Mouse (Mus musculus): ENCODE measurements around the gene Spsb1.

Spsb1 gene

GRCm38 (mm10) chr4:149913709-149914370 is 41.0 kb downstream of the Spsb1 start:
- no peak for DNase-seq (ENCODE audit: low spot score in 2 of 2)

GRCm38 (mm10) chr4:149912451-149912850 is 42.4 kb downstream of the Spsb1 start:
- DNase-seq (ENCODE audit: low spot score in 2 of 2), result no peak

- no peak for DNase-seq (ENCODE audit: low spot score in 2 of 2)
Observed at GRCm38 (mm10) chr4:149910558-149910957, 44.3 kb downstream of the Spsb1 start.

- no peak for DNase-seq (ENCODE audit: low spot score in 2 of 2)
Observed at GRCm38 (mm10) chr4:149909551-149909950, 45.3 kb downstream of the Spsb1 start.

GRCm38 (mm10) chr4:149908923-149909322 is 45.9 kb downstream of the Spsb1 start:
- no peak for DNase-seq (ENCODE audit: low spot score in 2 of 2)

GRCm38 (mm10) chr4:149907656-149908055 is 47.2 kb downstream of the Spsb1 start:
- DNase-seq (ENCODE audit: low spot score in 2 of 2), result no peak

- no peak for DNase-seq (ENCODE audit: low spot score in 2 of 2)
Observed at GRCm38 (mm10) chr4:149906921-149907320, 47.9 kb downstream of the Spsb1 start.

- no peak for DNase-seq (ENCODE audit: low spot score in 2 of 2)
Observed at GRCm38 (mm10) chr4:149905302-149905974, 49.4 kb downstream of the Spsb1 start.

- no peak for DNase-seq (ENCODE audit: low spot score in 2 of 2)
Observed at GRCm38 (mm10) chr4:149903026-149903425, 51.8 kb downstream of the Spsb1 start.

GRCm38 (mm10) chr4:149901349-149901782 is 53.5 kb downstream of the Spsb1 start:
- peak in 1 of 2 experiments; percentile 39 for DNase-seq (ENCODE audit: low spot score in 2 of 2)

- no peak for DNase-seq (ENCODE audit: low spot score in 2 of 2)
Observed at GRCm38 (mm10) chr4:149897661-149898260, 57.1 kb downstream of the Spsb1 start.

- no peak for DNase-seq (ENCODE audit: low spot score in 2 of 2)
Observed at GRCm38 (mm10) chr4:149896024-149896538, 58.8 kb downstream of the Spsb1 start.

GRCm38 (mm10) chr4:149895226-149895625 is 59.6 kb downstream of the Spsb1 start:
- DNase-seq (ENCODE audit: low spot score in 2 of 2), result no peak

GRCm38 (mm10) chr4:149894300-149894699 is 60.5 kb downstream of the Spsb1 start:
- no peak for DNase-seq (ENCODE audit: low spot score in 2 of 2)

GRCm38 (mm10) chr4:149893611-149894151 is 61.2 kb downstream of the Spsb1 start:
- DNase-seq (ENCODE audit: low spot score in 2 of 2), result no peak

GRCm38 (mm10) chr4:149891172-149891960 is 63.5 kb downstream of the Spsb1 start:
- DNase-seq (ENCODE audit: low spot score in 2 of 2), result no peak

- no peak for DNase-seq (ENCODE audit: low spot score in 2 of 2)
Observed at GRCm38 (mm10) chr4:149890551-149890950, 64.3 kb downstream of the Spsb1 start.

- peak; percentile 48 to 55 for DNase-seq (ENCODE audit: low spot score in 2 of 2)
Observed at GRCm38 (mm10) chr4:149889851-149890250, 65.0 kb downstream of the Spsb1 start.

GRCm38 (mm10) chr4:149888736-149889470 is 65.9 kb downstream of the Spsb1 start:
- DNase-seq (ENCODE audit: low spot score in 2 of 2), result no peak

- no peak for DNase-seq (ENCODE audit: low spot score in 2 of 2)
Observed at GRCm38 (mm10) chr4:149888156-149888555, 66.7 kb downstream of the Spsb1 start.

All from frontal cortex, postnatal 14 days (tissue).